Mouse (Mus musculus) lung, adult 2 months (tissue): Measurements from ENCODE around the gene Gm973.

Experiments
- CTCF ChIP-seq: fragments of 200-500 bp; IDR thresholded peaks from 2 replicates; pipeline ENCODE4 v1.5.1; 2011; ENCODE audit warnings: mild to moderate bottlenecking, low read length, control low read depth; ENCODE audit not compliant: insufficient read depth
- POLR2A ChIP-seq: fragments of 200-500 bp; IDR thresholded peaks from 2 replicates; pipeline ENCODE4 v1.6.1; 2011; ENCODE audit warnings: low read depth, mild to moderate bottlenecking, control low read depth, low read length, borderline replicate concordance; ENCODE audit errors: extremely low read depth

- TF ChIP-seq POLR2A (no peak), CTCF (no peak)
Measured at GRCm38 (mm10) chr1:59636349-59636748, 120.3 kb downstream of the Gm973 start.
